Mouse (Mus musculus): ENCODE data around the gene Wars. TPM values are rescaled to one million over a fixed set of nuclear protein-coding genes. Genes with fewer than 3 reads are reported as not detected.
"Not testable (repeated sequence)": the region's sequence is repeated elsewhere in the genome, so short reads cannot be mapped to it uniquely, and the experiment has no call there.

Wars gene
- polyA plus RNA-seq, 1 experiment from 2014 or later, result 78.8 TPM

DNA sequence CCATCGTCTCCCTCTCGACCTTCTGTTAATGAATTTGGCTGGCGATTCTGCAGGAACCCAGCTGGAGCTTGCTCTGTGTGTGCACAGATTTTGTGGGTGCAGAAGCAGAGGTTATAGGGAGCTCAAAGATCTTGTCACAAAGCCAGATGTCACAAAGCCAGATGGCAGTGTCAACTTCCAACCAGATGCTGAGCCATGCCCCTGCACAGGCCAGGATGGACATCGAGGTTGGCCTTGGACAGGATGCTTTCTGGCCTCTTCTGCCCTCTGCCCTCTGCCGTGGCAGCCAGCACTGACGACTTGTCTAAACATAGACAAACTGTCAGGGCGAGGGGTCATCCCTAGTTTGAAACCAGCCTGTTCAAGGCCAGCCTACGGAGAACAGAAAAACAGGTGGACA lies 43.8 kb downstream of the Wars start:
- ATAC-seq (ENCODE audit: low FRiP score, low read depth), result no peak

DNA sequence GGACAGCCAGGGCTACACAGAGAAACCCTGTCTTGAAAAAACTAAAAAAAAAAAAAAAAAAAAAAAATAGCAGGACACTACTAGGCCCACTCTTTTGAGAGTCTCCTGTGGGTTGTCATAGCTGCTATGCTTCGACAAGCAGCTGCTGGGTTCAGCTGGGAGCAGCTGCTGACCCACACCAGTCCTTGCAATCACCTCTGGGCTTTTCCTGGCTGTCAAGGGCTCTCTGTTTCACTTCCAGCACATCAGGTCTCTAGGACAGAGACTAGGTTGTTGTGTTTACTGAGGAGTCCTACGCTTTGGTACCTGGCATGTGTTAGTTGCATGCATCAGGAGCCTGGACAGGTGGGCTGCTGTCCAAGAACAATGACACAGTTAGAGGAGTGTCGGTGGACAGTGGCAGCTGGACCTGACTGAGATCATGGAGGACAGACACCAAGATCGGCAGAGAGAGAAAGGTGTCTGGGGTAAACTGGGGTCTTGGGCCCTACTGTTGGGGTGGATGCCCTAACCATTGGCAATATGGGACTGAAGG lies 44.4 kb downstream of the Wars start:
- Histone ChIP-seq H3K27ac (no peak overlapping the region), H3K9me3 (no peaks in the 10 kb centered on the region), H3K4me1 (no peaks in the 10 kb centered on the region), H3K4me2 (replicated peaks) (no peak overlapping the region), H3K27me3 (no peaks in the 10 kb centered on the region), H3K9ac (no peak overlapping the region), H3K4me3 (no peak overlapping the region), H3K36me3 (peaks cover 40% of the 10 kb centered on the region)
- WGBS, result 86% methylated on average over 4 of the region's 4 CpGs
- ATAC-seq (ENCODE audit: low FRiP score, low read depth), result no peak

More for the DNA sequence above, 43.8 kb downstream of the Wars start:
- no peaks in the 10 kb centered on the region for H3K4me1 ChIP-seq
- H3K27me3 ChIP-seq, result no peaks in the 10 kb centered on the region
- no peak overlapping the region for H3K4me3 ChIP-seq
- no peaks in the 10 kb centered on the region for H3K9me3 ChIP-seq
- H3K36me3 ChIP-seq, result peaks cover 34% of the 10 kb centered on the region
- H3K4me2 ChIP-seq (replicated peaks), result no peak overlapping the region
- 67% methylated on average over 8 of the region's 8 CpGs for WGBS
- no peak overlapping the region for H3K27ac ChIP-seq
- H3K9ac ChIP-seq, result no peak overlapping the region

DNA sequence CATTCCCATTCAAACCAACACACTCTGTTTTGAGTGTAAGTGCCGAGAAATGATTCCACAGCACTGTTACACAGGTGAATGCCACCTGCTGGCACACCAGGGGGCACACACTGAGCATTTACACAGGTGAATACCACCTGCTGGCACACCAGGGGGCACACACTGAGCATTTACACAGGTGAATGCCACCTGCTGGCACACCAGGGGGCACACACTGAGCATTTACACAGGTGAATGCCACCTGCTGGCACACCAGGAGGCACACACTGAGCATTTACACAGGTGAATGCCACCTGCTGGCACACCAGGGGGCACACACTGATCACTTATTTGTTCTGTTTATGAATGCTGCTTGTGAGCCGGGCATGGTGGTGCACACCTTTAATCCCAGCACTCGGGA lies 45.9 kb downstream of the Wars start:
- 86% methylated on average over 3 of the region's 3 CpGs for WGBS
- not testable (repeated sequence) for H3K4me3 ChIP-seq; H3K27ac ChIP-seq; H3K27me3 ChIP-seq; H3K9ac ChIP-seq; H3K4me2 ChIP-seq (replicated peaks); ATAC-seq (ENCODE audit: low FRiP score, low read depth); H3K9me3 ChIP-seq; H3K4me1 ChIP-seq
- H3K36me3 ChIP-seq, result peaks cover 47% of the 10 kb centered on the region

DNA sequence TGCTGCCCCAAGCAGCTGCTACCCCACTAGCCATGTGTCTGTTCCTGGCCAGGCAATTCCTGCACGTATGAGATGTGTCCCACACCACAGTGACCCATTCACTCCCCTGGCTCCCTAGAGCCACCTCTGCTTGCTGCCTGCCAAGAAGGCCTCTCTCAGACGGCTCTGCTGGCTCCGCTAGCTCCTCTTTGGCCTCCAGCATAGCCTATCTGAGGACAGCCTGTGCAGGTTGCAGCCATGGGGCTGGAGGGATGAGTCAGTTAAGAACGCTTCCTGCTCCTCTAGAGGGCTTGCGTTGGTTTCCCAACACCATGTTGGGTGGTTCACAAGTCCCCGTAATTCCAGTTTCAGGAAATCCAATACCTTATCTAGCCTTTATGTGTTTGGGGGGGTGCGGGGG lies 51.3 kb downstream of the Wars start:
- Histone ChIP-seq H3K36me3 (peaks cover 64% of the 10 kb centered on the region), H3K4me1 (peaks cover 16% of the 10 kb centered on the region), H3K4me2 (replicated peaks) (no peak overlapping the region), H3K27ac (no peak overlapping the region), H3K27me3 (no peaks in the 10 kb centered on the region), H3K9me3 (no peaks in the 10 kb centered on the region), H3K9ac (no peak overlapping the region), H3K4me3 (no peak overlapping the region)
- 88% methylated on average over 7 of the region's 7 CpGs for WGBS
- ATAC-seq (ENCODE audit: low FRiP score, low read depth), result no peak

DNA sequence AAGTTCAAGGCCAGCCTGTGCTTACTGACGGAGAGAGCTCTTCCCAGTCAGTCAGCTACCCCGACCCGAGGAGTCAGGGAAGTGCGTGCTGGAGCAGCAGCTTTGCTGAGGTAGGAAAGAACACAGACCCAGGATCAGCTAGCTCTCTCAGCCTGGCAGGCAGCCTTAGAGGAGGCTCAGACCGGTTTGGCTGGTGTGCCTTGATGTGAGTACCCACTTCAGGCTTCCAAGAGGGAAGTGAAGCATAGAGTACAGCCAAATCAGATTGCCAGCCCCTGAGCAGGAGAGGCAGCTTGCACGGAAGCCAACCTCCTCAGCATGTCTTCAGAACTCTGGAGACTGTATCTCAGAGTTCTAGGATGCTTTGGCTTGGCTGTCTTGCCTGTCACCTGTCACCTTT lies 52.8 kb downstream of the Wars start:
- no peak for ATAC-seq (ENCODE audit: low FRiP score, low read depth)
- peaks cover 59% of the 10 kb centered on the region for H3K36me3 ChIP-seq

DNA sequence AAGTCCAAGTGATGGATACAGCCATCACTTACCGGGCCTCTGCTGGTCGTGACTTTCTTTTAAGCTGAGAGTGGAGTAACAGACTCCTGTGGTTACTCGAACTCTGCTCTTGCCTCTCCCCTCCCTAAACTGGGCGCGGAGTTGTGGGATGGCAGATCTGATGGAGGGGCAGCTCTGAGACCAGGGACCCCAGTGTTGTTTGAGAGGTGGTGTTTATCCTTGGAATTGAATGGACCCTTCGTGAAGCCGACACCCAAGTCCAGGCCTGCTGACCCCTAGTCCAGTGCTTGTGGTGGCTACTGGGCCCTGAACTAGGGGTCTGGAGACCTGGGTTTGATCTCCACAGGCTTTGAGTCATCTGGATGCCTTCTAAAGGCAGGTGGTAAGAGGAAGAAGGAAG lies 57.3 kb downstream of the Wars start:
- H3K9me3 ChIP-seq, result no peaks in the 10 kb centered on the region
- H3K4me3 ChIP-seq, result peak overlapping the region; percentile 76
- peaks cover 17% of the 10 kb centered on the region for H3K36me3 ChIP-seq
- no peak for ATAC-seq (ENCODE audit: low FRiP score, low read depth)
- H3K4me1 ChIP-seq, result peaks cover 52% of the 10 kb centered on the region
- peak overlapping the region; percentile 91 for H3K9ac ChIP-seq
- peak overlapping the region; percentile 96 for H3K4me2 ChIP-seq (replicated peaks)
- peak overlapping the region; percentile 84; the same call in 1 of the 2 replicates for H3K27ac ChIP-seq
- 45% methylated on average over 7 of the region's 7 CpGs for WGBS
- H3K27me3 ChIP-seq, result no peaks in the 10 kb centered on the region

More for the DNA sequence above, 52.8 kb downstream of the Wars start:
- Histone ChIP-seq H3K4me1 (peaks cover 27% of the 10 kb centered on the region), H3K4me3 (no peak overlapping the region), H3K27ac (no peak overlapping the region), H3K9ac (no peak overlapping the region), H3K4me2 (replicated peaks) (no peak overlapping the region), H3K27me3 (no peaks in the 10 kb centered on the region), H3K9me3 (no peaks in the 10 kb centered on the region)
- 94% methylated on average over 6 of the region's 6 CpGs for WGBS

DNA sequence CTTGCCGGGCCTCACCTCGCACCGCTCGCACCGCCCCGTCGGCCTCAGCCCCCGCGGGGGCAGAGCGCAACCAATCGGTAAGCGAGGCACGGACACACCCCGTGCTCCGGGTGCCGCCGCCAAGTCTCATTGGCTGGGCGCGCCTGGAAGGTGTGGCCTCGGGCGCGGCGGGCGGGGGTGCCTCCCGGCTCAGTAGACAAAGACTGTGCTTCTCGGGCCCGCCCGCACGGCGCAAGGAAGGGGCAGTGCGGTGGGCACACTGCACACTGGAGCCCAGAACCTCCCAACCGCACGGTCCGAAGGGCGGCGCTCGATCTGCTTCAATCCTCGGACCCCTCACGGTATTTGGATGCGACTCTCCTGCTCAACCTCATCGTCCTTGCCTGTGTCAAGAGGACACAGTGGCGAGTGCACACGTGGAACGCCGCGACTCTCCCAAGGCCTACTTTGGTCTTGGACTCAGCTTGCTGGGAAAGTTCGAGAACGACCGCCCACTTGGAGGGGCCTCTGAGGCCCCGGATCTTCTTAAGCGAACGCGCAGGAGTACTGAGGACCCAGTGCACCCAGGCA lies 58.0 kb downstream of the Wars start, which contains the start of the genes Slc25a29 and Slc25a47:
Slc25a29 (minus strand) TSS at position 44 of the 570 bp plus-strand sequence.
Slc25a47 (plus strand) TSS at position 207 of the 570 bp plus-strand sequence.
- peak within 1 kb of the TSS; percentile 91 for H3K9ac ChIP-seq
- peak within 1 kb of the TSS; percentile 76 for H3K4me3 ChIP-seq
- ATAC-seq (ENCODE audit: low FRiP score, low read depth), result peak; percentile 99
- peaks cover 52% of the 10 kb centered on the region for H3K4me1 ChIP-seq
- H3K27me3 ChIP-seq, result no peaks in the 10 kb centered on the region
- peak within 1 kb of the TSS; percentile 96 for H3K4me2 ChIP-seq (replicated peaks)
- H3K36me3 ChIP-seq, result peaks cover 9% of the 10 kb centered on the region
- H3K27ac ChIP-seq, result peak within 1 kb of the TSS; percentile 84
- under 1% methylated on average over 53 of the region's 53 CpGs for WGBS
- no peaks in the 10 kb centered on the region for H3K9me3 ChIP-seq

DNA sequence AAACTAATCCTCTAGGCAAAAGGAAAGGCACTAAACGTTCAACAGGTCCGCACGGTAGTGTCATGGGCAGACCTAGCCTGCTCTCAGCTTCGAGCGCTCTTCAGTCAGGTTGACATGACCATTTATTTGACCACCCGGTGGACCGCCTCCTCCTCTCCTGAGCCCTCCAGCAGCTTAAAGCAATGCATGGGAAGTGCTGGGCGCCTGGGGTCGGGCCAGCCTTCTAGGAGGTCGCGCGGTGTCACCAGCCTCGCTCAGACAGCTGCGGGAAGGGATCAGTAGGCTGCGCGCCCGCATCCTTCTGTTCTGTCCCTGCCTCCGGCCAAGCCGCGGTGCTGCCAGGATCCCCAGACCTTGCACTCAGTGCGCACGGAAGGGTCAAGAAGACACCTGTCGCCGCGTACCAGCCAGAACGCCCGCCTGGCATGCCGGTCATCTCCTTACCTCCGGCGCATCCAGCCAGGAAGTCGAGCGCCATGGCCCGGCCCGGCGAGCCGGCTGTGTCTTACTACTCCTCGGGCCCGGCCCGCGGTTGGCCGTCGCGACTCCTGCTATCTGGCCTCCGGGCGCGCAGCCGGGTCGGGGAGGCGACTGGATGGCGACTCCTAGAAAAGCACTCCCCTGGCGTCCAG lies 58.6 kb downstream of the Wars start:
- no peak overlapping the region for H3K27ac ChIP-seq
- H3K4me3 ChIP-seq, result peak overlapping the region; percentile 76

DNA sequence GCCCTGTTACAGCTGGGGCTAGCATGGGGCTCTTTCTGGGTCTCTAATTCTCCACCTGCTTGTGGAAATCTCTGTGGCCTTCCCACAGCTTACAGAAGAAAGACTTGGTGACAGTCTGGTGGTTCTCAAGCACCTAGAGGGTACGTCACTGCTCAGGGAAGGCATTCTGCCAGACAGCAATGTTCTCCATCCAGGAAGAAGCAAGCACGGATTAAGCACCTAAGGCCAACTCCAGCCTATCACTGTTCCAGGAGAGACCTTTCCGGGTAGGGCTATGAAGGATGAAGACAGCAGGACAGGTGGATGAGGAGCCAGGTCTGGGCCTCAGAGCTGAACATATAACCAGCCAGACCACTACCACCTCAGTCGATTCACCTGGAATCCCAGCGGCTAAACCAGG lies 59.2 kb downstream of the Wars start:
- Histone ChIP-seq H3K27ac (no peak overlapping the region), H3K36me3 (peaks cover 5% of the 10 kb centered on the region; the same call in 1 of the 2 replicates), H3K9ac (peak overlapping the region; percentile 91), H3K4me3 (peak overlapping the region; percentile 76), H3K9me3 (no peaks in the 10 kb centered on the region), H3K27me3 (no peaks in the 10 kb centered on the region), H3K4me1 (peaks cover 50% of the 10 kb centered on the region), H3K4me2 (replicated peaks) (peak overlapping the region; percentile 96)
- 38% methylated on average over 5 of the region's 5 CpGs for whole genome bisulfite sequencing
- no peak for ATAC-seq (ENCODE audit: low FRiP score, low read depth)

More for the DNA sequence above, 58.6 kb downstream of the Wars start:
- H3K36me3 ChIP-seq, result peaks cover 5% of the 10 kb centered on the region; the same call in 1 of the 2 replicates
- H3K27me3 ChIP-seq, result no peaks in the 10 kb centered on the region
- H3K4me1 ChIP-seq, result peaks cover 52% of the 10 kb centered on the region
- WGBS, result 2% methylated on average over 51 of the region's 51 CpGs
- peak overlapping the region; percentile 96 for H3K4me2 ChIP-seq (replicated peaks)
- H3K9ac ChIP-seq, result peak overlapping the region; percentile 91
- H3K9me3 ChIP-seq, result no peaks in the 10 kb centered on the region
- ATAC-seq (ENCODE audit: low FRiP score, low read depth), result no peak; the same call in 1 of the 2 replicates

DNA sequence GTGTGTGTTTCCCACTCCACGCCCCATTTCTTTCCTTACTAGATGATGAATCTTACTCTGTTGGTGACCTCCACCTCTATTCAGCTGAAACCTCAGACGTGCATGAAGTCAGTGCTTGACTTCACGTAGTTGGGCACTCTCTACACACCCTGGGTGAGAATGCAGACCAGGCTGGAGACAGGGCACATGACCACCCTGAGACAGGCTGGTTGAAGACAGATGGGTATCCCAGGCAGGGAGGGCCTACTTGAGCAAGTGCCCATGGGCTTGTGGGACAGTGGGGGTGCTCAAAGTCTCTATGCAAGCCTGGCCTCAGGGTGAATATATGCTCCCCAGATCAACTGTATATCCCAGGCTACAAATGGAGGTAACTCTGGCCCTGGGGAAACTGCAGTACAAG lies 59.6 kb downstream of the Wars start:
- Histone ChIP-seq H3K27ac (no peak overlapping the region), H3K4me2 (replicated peaks) (peak overlapping the region; percentile 96), H3K27me3 (no peaks in the 10 kb centered on the region), H3K4me1 (peaks cover 50% of the 10 kb centered on the region), H3K9me3 (no peaks in the 10 kb centered on the region), H3K36me3 (peaks cover 5% of the 10 kb centered on the region; the same call in 1 of the 2 replicates), H3K4me3 (peak overlapping the region; percentile 76), H3K9ac (peak overlapping the region; percentile 91; the same call in 1 of the 2 replicates)
- 81% methylated on average over 3 of the region's 3 CpGs for WGBS
- no peak for ATAC-seq (ENCODE audit: low FRiP score, low read depth)

DNA sequence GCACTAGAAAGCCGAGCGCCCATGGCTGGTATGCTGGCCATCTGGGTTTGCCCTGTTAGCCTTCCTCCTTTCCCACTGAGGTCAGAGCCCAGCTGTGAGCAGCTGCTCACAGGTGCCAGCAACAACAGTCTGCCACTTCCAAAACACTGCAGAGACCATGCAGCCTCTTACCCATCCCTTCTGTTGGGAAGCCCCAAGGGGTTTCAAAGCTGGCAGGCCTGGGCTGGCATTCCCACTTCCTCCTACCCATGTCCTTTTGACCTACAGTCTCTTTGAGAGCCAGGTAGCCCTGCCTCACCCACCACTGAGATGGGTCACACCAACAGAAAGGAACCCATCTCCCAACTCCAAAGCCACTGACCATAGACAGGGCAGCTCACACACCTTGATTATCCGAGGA lies 60.6 kb downstream of the Wars start:
- 84% methylated on average over 3 of the region's 3 CpGs for WGBS
- no peak overlapping the region for H3K27ac ChIP-seq
- H3K27me3 ChIP-seq, result no peaks in the 10 kb centered on the region
- no peak for ATAC-seq (ENCODE audit: low FRiP score, low read depth)
- peaks cover 44% of the 10 kb centered on the region for H3K4me1 ChIP-seq
- H3K9me3 ChIP-seq, result no peaks in the 10 kb centered on the region
- H3K36me3 ChIP-seq, result peaks cover 8% of the 10 kb centered on the region
- no peak overlapping the region for H3K4me3 ChIP-seq
- no peak overlapping the region for H3K9ac ChIP-seq
- H3K4me2 ChIP-seq (replicated peaks), result no peak overlapping the region

DNA sequence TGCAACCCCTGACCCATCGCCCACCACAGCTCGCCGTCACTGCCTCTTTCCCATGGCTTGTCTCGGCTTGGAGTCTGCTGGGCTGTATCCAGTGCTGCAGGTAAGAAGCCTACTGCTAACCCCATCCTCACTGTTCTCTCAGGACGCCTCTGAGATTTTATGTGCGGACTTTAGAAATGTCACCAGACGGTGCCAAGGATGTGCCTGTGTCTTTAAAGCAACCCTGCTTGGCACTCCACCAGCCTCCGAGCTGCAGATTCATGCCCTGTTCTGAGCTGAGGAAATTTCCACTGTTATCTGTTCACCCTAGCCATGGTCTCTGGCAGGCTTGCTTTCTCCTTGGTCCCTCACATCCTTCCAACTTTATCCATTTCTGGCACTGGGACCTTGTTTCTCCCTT lies 61.1 kb downstream of the Wars start:
- no peak overlapping the region for H3K4me3 ChIP-seq
- peaks cover 14% of the 10 kb centered on the region for H3K36me3 ChIP-seq
- H3K4me1 ChIP-seq, result peaks cover 38% of the 10 kb centered on the region
- no peaks in the 10 kb centered on the region for H3K27me3 ChIP-seq
- no peak for ATAC-seq (ENCODE audit: low FRiP score, low read depth)
- 84% methylated on average over 8 of the region's 8 CpGs for WGBS
- H3K9ac ChIP-seq, result no peak overlapping the region
- H3K27ac ChIP-seq, result no peak overlapping the region
- no peaks in the 10 kb centered on the region for H3K9me3 ChIP-seq
- H3K4me2 ChIP-seq (replicated peaks), result no peak overlapping the region

All from limb, embryonic 13.5 days (tissue).